Mouse (Mus musculus) liver, postnatal 0 days (tissue): ENCODE measurements around the gene Prss54.

Experiments
- CTCF ChIP-seq: sonication (generic); IDR thresholded peaks from 2 replicates; pipeline ENCODE4 v1.5.1; 2016; ENCODE audit warnings: antibody characterized with exemption, low read depth
- EP300 ChIP-seq: IDR thresholded peaks from 2 replicates; pipeline ENCODE4 v1.6.1; 2016; ENCODE audit warnings: antibody characterized with exemption, low read depth, mild to moderate bottlenecking

DNA sequence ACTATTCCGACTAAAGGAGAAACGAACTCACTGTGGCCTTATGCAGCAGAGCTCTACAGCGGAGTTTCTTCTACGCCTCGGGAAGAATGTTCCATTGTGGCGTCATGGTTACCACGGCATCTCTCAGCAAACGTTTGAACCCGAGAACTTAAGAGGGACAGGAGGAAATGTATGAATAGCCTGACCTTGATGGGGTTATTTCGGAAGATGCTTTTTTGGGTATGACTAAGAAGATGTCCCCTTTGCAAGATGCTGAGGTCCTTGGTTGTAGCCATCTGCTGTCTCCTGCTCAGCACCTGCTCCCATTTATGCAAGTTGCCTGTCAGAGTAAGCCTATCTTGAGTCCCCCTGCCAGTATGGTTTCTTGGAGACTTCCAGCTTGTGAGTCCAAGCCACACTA is at the start of gene Prss54:
- TF ChIP-seq CTCF, result no peak
- TF ChIP-seq EP300, result no peak
